Mouse (Mus musculus) liver, embryonic 14.5 days (tissue): Measurements from ENCODE around the gene 1700024B05Rik. TPM values are rescaled to one million over a fixed set of nuclear protein-coding genes. Genes with fewer than 3 reads are reported as not detected.
"Not testable (repeated sequence)": the region's sequence is repeated elsewhere in the genome, so short reads cannot be mapped to it uniquely, and the experiment has no call there.

Experiments
- ATAC-seq: fragments of 200-750 bp; cut with Nextera tagmentation; 2 replicates; pipeline ENCODE4 v1.8.0; 2017; ENCODE audit warnings: moderate number of reproducible peaks, mild to moderate bottlenecking, moderate library complexity; ENCODE audit not compliant: insufficient read depth
- DNase-seq, 3 experiments: peaks; one replicate each; pipeline ENCODE4 v3.0.0-alpha.2; 2012 to 2013; ENCODE audit warnings: low read depth in 3 of 3, low spot score in 3 of 3
- H3K27ac ChIP-seq: fragments of 300-500 bp; sonication (generic); 2 replicates; pipeline ENCODE4 v1.5.1; 2014; ENCODE audit warnings: moderate library complexity, mild to moderate bottlenecking, control low read depth, inconsistent platforms
- H3K27me3 ChIP-seq: fragments of 300-500 bp; sonication (generic); 2 replicates; pipeline ENCODE4 v1.6.1; 2014; ENCODE audit warnings: mild to moderate bottlenecking, low read length, moderate library complexity; ENCODE audit not compliant: control insufficient read depth, insufficient read depth
- H3K36me3 ChIP-seq: fragments of 300-500 bp; sonication (generic); replicated peaks from 2 replicates; pipeline ENCODE4 v1.6.1; 2014; ENCODE audit warnings: low read depth; ENCODE audit not compliant: control insufficient read depth, insufficient read depth
- H3K4me1 ChIP-seq, 2 experiments: fragments of 200-500 bp in 1 of 2; fragments of 300-500 bp in 1 of 2; sonication (generic) in 1 of 2; replicated peaks; 2 replicates each; pipeline ENCODE4 v1.6.1; 2012 to 2014; ENCODE audit warnings: antibody characterized with exemption in 1 of 2, inconsistent platforms in 1 of 2, low read length in 1 of 2; ENCODE audit not compliant: control insufficient read depth in 2 of 2, insufficient read depth in 2 of 2
- H3K4me2 ChIP-seq: fragments of 300-500 bp; sonication (generic); 2 replicates; pipeline ENCODE4 v1.6.1; 2014; ENCODE audit warnings: low read depth, mild to moderate bottlenecking, control low read depth, moderate library complexity
- H3K4me3 ChIP-seq, 2 experiments: fragments of 200-500 bp in 1 of 2; fragments of 300-500 bp in 1 of 2; sonication (generic) in 1 of 2; 2 replicates each; pipeline ENCODE4 v1.5.1; 2012 to 2014; ENCODE audit warnings: low read depth in 2 of 2, low read length in 2 of 2, mild to moderate bottlenecking in 2 of 2, control low read depth in 1 of 2, inconsistent platforms in 1 of 2, moderate library complexity in 1 of 2; ENCODE audit not compliant: insufficient read depth in 1 of 2
- H3K9ac ChIP-seq: fragments of 300-500 bp; sonication (generic); replicated peaks from 2 replicates; pipeline ENCODE4 v1.6.1; 2014; ENCODE audit warnings: mild to moderate bottlenecking, control low read depth, moderate library complexity
- H3K9me3 ChIP-seq: fragments of 300-500 bp; sonication (generic); 2 replicates; pipeline ENCODE4 v1.6.1; 2016; ENCODE audit warnings: low read length, mixed read lengths; ENCODE audit not compliant: control insufficient read depth
- WGBS: fragments of 180-500 bp; shearing (Covaris S2); extraction: QIAGEN DNeasy Blood & Tissue Kit; methylation state at CpG from one replicate; pipeline ENCODE4 v1.1.7; 2014; ENCODE audit not compliant: insufficient replicate concordance; 5-methylcytosine and 5-hydroxymethylcytosine counted together
- polyA plus RNA-seq, 2 experiments: library from polyadenylated mRNA; depleted of rRNA in 1 of 2; stranded (reverse) in 1 of 2; unstranded in 1 of 2; fragments of >200 nt; fragmentation: Nextera tagmentation in 1 of 2; extraction: Ambion mirVana in 1 of 2; gene quantifications; 2 replicates each; pipeline versions ENCODE4 v1.2.1 to v1.2.3; 2012 to 2014

The 1700024B05Rik gene
- not detected in 2 replicates for polyA plus RNA-seq (2012; rRNA removed)
- not detected in 2 replicates for polyA plus RNA-seq (2014; fragmentation: Nextera tagmentation; extraction: Ambion mirVana)

DNA sequence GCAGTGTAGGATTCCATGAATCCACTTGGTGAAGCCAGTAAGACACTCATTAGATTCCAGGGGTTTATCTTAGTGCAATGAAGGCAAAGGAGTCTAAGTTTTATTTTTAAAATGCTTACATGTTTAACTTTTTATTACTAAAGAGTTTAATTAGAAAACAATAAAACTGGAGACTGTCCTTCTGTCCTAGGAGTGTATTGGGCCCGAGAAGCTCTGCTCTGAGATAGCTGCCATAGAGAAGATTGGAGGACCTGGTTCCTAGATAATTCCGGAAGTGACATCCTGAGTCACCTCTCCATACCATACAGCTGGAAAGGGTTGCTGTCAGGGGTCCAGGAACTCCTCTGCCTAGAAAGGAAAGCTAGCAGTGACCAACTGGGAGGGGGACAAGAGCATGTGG is at the start of gene 1700024B05Rik:
Gene 1700024B05Rik (plus strand): TSS at position 301 of the 400 bp plus-strand sequence.
- not testable (repeated sequence) for H3K4me3 ChIP-seq, H3K36me3 ChIP-seq, ATAC-seq, H3K4me2 ChIP-seq, H3K4me1 ChIP-seq, H3K9me3 ChIP-seq, H3K9ac ChIP-seq, H3K27ac ChIP-seq, H3K27me3 ChIP-seq, DNase-seq
- WGBS = 46% methylated on average over 1 of the region's 2 CpGs

DNA sequence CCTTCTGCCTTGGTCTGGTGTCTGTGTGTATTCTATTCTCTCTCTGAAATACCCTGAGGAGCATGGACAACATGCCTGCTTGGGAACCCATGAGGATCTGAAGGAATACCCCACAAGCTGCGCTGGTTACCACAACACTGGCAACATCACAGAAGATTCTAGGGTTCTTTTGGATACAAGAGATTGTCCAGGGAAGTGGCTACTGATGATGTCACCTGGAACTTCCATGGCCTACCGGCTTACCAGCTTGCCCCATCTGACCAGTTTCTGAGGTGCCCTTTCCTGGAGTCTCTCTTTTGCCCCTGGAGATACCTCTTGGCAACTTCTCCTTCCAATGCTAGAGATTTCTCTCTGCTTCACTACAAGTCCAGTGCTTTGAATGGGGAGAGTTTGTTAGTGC is 36.6 kb upstream of the 1700024B05Rik start, which contains the start of gene Gm7980:
Gene Gm7980 (minus strand): TSS at position 101 of the 400 bp plus-strand sequence.
- not testable (repeated sequence) for ATAC-seq, H3K4me1 ChIP-seq, H3K36me3 ChIP-seq, H3K9me3 ChIP-seq, DNase-seq, H3K4me2 ChIP-seq, H3K27me3 ChIP-seq, H3K4me3 ChIP-seq, H3K27ac ChIP-seq, H3K9ac ChIP-seq
- WGBS = no CpG with 5 or more reads among the region's 2 CpGs

- not testable (repeated sequence) for H3K4me1 ChIP-seq, H3K27ac ChIP-seq, H3K36me3 ChIP-seq, H3K9me3 ChIP-seq, ATAC-seq, H3K4me2 ChIP-seq, H3K4me3 ChIP-seq, H3K9ac ChIP-seq, DNase-seq, H3K27me3 ChIP-seq
- no CpG with 5 or more reads among the region's 1 CpGs for WGBS
These were observed 19.1 kb upstream of the 1700024B05Rik start, which contains the start of gene 1700049E17Rik1 for GRCm38 (mm10) chr14:41924649-41925048. Gene 1700049E17Rik1 (plus strand): TSS chr14:41924949.

DNA sequence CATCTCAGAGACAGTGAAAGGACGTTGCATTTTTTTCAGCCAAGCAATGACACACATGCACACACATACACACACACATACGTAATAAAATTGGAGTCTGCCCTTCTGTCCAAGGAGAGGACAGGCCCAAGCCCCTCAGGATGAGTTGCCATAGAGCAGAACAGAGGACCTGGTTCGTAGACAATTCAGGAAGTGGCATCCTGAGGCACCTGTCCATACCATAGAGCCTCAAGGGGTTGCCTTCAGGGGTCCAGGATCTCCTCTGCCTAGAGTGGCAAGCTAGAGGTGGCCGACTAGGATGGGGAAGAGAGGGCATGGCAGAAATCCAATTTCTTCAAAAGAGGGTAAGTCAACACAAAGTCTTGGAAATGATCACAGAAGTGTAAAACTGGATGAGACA is 20.3 kb downstream of the 1700024B05Rik start:
- not testable (repeated sequence) for H3K4me1 ChIP-seq, H3K27me3 ChIP-seq, DNase-seq, H3K27ac ChIP-seq, ATAC-seq, H3K36me3 ChIP-seq, H3K4me3 ChIP-seq, H3K4me2 ChIP-seq, H3K9ac ChIP-seq, H3K9me3 ChIP-seq
- WGBS = 39% methylated on average over 4 of the region's 4 CpGs

DNA sequence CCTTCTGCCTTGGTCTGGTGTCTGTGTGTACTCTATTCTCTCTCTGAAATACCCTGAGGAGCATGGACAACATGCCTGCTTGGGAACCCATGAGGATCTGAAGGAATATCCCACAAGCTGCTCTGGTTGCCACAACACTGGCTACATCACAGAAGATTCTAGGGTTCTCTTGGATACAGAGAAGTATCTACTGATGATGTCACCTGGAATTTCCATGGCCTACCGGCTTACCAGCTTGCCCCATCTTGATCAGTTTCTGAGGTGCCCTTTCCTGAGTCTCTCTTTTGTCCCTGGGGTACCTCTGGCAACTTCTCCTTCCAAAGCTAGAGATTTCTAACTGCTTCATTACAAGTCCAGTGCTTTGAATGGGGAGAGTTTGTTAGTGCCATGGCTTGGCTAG is 24.0 kb downstream of the 1700024B05Rik start, which contains the start of gene Gm6401:
Gene Gm6401 (minus strand): TSS at position 101 of the 400 bp plus-strand sequence.
- ATAC-seq, H3K9ac ChIP-seq, H3K4me3 ChIP-seq, H3K27me3 ChIP-seq, DNase-seq, H3K4me1 ChIP-seq, H3K4me2 ChIP-seq, H3K36me3 ChIP-seq, H3K27ac ChIP-seq, H3K9me3 ChIP-seq: not testable (repeated sequence)
- 50% methylated on average over 1 of the region's 1 CpGs for WGBS

DNA sequence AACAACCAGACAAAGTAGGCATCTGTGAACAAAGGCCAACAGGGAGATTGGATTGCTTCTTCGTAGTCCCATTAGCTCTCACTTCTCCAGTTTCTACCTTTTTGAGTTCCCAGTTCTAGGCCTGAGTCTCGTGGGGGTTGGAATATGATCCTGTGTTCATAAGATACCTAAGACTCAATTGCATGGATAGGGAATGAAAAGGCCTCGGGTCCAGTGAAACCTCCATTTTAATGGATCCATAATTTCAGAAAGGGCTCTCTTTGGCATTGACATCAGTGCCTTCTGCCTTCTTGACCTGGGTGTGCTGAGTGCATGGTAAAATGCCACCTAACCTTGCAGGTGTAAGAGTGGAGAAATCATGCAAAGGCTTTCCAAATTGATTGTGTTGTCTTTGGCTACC is 24.8 kb downstream of the 1700024B05Rik start:
- not testable (repeated sequence) for H3K4me2 ChIP-seq
- 37% methylated on average over 3 of the region's 3 CpGs for WGBS

GRCm38 (mm10) chr14:41983225-41983624 is 39.4 kb downstream of the 1700024B05Rik start, which contains the start of gene Gm3543:
Gene Gm3543 (minus strand): TSS chr14:41983325.
- H3K4me3 ChIP-seq, H3K27ac ChIP-seq, H3K9me3 ChIP-seq, ATAC-seq, H3K9ac ChIP-seq, H3K4me1 ChIP-seq, H3K36me3 ChIP-seq, H3K4me2 ChIP-seq, DNase-seq, H3K27me3 ChIP-seq: not testable (repeated sequence)
- no CpG with 5 or more reads among the region's 1 CpGs for WGBS

More for the DNA sequence above, 24.8 kb downstream of the 1700024B05Rik start:
- H3K9ac ChIP-seq, H3K36me3 ChIP-seq, H3K4me3 ChIP-seq, DNase-seq, H3K27me3 ChIP-seq, H3K9me3 ChIP-seq, ATAC-seq, H3K27ac ChIP-seq, H3K4me1 ChIP-seq: not testable (repeated sequence)
